Mouse (Mus musculus) gastrocnemius, adult 2 months (tissue): ENCODE measurements at regions not wholly inside any gene's neighbourhood (a gene's known extent, or its start where the extent isn't known, plus 50 kb on each side); places are given as distances from the start of the nearest gene placed in this dataset.
A peak's percentile ranks its signal among the peaks of the same experiment; 100 is the strongest.

Experiments
- DNase-seq: peaks from one replicate; pipeline ENCODE4 v3.0.0; 2022
- H3K27ac ChIP-seq: fragments of 200-600 bp; 2 replicates; pipeline ENCODE4 v1.8.1; 2022; ENCODE audit warnings: mild to moderate bottlenecking
- H3K4me3 ChIP-seq: fragments of 200-600 bp; 2 replicates; pipeline ENCODE4 v1.8.1; 2022; ENCODE audit warnings: mild to moderate bottlenecking, moderate library complexity
- CTCF ChIP-seq: fragments of 200-600 bp; IDR thresholded peaks from 2 replicates; pipeline ENCODE4 v1.8.1; 2022; ENCODE audit warnings: antibody characterized with exemption, mild to moderate bottlenecking, moderate library complexity
- intact Hi-C: fragments of 180-260 bp; cut with DNase I; formaldehyde crosslinking; loops from one replicate; pipeline ENCODE4 v1.15.1; 2025

DNA sequence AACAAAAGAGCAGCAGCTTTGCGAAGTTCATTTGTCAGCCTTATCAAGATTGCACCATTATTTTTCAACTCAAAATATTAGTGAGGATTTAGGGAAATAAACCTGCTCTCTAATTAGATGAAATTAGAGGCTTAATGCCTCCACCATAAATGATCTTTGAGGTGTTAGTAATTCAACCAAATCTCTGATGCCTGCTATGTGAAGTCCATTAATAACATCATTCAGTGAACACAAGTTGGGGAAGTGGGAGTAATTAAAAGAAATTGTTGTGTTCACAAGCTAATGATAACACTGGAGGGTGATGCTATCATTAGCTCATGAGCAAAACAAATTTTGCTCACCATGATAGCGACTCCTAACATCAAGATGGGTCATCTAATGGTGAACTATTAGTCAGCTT, 246.0 kb downstream of the Ttc6 start:
- DNase-seq: no peak
- intact Hi-C loops: no loop called here
- no peak overlapping the region for H3K27ac ChIP-seq

DNA sequence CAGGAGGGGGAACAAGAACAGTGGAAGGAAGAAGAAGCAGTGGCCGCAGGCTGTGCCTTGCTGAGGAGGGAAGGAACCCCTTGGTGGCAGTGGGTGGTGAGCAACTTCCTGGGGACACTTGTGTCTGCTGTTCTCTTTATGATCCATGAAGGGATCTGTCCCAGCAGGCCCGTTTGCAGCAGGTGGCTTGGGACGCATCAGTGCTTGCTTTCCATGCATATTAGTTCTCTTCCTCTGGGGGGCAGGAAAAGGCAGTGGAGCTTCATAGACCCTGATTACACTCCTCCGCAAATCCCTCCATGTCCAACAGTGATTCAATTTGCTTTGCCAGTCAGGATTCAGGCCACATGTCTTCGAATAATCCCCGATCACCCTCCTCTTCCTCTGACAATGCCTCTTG, 259.9 kb downstream of the Ttc6 start:
- no peak for DNase-seq
- no peak overlapping the region for H3K4me3 ChIP-seq
- H3K27ac ChIP-seq: no peak overlapping the region
- TF ChIP-seq CTCF: no peak
- intact Hi-C loops: no loop called here

More for the DNA sequence above, 246.0 kb downstream of the Ttc6 start:
- no peak for TF ChIP-seq CTCF
- H3K4me3 ChIP-seq: no peak overlapping the region

DNA sequence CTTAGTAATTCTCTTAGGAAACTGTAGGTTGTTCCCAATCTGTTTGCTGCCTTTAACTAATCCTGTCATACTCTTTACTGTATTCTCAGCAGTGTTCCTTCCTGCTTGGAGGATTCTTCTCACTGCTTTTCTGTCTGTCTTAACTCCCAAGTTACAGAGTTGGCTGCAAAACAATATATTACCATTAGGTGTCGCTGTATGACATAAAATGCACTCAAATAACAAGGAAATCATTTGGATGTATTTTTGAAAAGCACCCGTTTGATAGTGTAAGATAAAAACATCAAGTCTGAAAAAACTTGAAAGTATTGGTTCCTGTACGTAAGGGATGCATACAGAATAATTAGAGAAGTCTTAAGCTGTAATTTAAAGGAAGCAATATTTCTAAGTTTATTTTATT, 261.8 kb downstream of the Ttc6 start:
- intact Hi-C loops: loop anchor here (5.0 kb wide), 2 partner anchors 977 to 1122 kb away; no protein-coding TSS in a partner anchor
- no peak for DNase-seq
- TF ChIP-seq CTCF: peak; percentile 72

DNA sequence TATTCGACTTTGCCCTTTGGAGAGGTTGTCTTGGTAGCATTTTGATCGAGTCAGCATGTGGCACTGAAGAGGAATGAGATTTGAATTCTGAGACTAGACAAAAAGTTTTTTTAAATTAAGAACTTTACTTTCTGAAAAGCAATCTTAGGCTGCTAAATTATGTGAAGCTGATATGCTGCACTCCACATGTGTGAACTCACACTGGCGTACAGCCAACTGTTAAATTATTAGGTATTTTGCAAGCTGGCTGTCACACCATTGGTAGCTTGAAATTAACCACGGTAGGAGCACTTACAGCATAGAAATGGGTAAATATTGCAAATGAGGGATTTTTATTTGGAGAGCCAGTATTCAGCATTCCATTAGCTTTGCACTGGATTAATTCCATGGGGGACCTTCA, 278.9 kb downstream of the Ttc6 start:
- no peak for DNase-seq
- intact Hi-C loops: no loop called here
- Histone ChIP-seq H3K27ac (no peak overlapping the region), H3K4me3 (no peak overlapping the region)
- TF ChIP-seq CTCF: no peak

More for the DNA sequence above, 261.8 kb downstream of the Ttc6 start:
- Histone ChIP-seq H3K4me3 (no peak overlapping the region), H3K27ac (no peak overlapping the region)

DNA sequence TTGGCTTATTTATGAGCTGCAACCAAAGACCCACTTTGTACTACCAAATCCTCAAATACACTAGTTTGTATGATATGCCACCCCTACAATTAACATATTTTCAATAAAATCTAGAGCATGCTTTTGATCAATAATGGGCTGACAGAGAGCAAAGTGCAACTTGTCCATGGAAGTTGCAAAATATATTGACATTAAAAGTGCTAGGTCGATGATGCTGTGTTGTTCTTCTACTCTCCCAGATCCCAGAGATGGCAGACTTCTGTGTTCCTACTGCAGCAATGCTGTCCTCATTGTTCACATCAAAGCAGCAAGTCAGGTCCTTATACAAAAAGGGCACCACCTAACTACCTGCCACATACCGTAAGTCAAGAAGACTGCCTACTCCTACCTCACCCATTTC, 307.1 kb downstream of the Ttc6 start:
- no peak overlapping the region for H3K4me3 ChIP-seq
- intact Hi-C loops: no loop called here
- TF ChIP-seq CTCF: no peak
- H3K27ac ChIP-seq: no peak overlapping the region
- no peak for DNase-seq

DNA sequence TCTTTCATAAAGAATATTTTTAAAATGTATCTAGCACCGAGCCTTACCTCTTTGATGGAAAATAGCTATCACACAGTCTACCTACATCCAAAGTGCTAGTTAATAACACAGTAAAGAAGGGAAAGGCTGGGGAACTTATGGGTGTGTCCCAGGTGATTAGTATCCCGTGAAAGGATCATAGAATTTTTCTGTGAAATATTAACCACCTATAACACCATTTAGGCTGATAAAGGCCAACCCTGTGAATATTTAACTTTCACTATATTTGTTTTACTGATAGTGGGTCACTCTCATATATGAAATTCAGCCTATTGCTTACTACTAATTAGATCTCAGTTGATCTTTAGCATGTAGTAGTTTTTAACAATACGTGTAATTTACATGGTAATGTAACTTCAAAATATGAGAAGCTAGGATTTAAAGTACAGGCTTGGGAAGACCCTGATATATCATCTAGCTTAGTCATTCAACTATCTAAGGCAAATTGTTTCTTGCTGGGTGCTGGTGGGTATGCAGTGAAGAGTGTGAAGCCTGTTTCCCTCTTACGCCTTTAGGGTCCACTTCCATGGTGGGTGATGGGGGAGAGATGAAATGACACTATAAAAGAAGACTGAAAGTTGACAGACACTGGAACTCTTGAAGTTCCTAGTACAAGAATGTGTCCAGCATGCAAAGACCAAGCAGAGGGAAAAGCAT, 320.6 kb upstream of the Sstr1 start:
- no peak for DNase-seq
- H3K27ac ChIP-seq: no peak overlapping the region
- intact Hi-C loops: no loop called here
- no peak for TF ChIP-seq CTCF
- no peak overlapping the region for H3K4me3 ChIP-seq

DNA sequence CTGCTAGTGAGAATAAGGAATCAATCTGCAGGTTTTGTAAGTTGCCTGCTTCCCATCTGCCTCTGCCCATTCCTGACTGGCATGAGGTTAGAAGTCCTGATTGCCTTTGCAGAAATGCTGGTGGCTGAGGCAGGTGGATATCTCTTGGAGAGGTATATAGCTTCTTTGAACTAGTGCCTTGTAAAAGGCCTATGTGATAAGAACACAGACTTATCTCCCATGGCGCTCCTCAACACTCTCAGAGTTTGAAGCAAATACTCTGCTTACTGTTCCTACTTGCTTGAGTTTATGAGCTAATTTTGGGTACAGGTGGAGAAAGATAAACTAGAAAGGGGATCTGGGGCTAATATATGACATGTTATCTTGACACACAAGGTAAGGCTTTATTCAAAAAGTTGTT, 320.0 kb upstream of the Sstr1 start:
- DNase-seq: no peak
- no peak overlapping the region for H3K27ac ChIP-seq
- intact Hi-C loops: no loop called here
- H3K4me3 ChIP-seq: no peak overlapping the region
- TF ChIP-seq CTCF: no peak

DNA sequence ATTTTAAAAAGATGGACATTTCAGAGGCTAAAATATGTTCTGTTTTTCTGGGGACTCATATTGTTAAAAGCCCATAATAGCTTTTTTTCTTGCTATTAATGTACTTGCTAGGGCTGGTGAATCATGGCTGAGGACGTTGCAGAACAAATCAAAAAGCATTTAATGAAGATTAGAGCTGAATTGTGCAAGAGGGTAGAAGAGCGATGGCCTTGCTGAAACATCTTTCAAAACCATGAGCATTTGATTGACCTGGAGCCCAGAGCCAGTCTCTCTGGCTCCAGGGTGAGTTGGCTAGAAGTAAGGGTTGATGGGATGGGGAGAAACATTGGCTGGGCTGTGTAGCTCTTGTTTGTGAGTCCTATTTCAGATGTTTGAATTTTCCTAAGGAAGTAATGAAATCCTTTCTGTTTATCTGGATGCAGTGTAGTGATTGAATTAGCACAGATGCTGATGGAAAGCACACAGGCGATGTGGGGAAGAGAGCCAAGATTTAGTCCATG, 313.8 kb upstream of the Sstr1 start:
- H3K4me3 ChIP-seq: no peak overlapping the region
- DNase-seq: peak; percentile 27
- intact Hi-C loops: no loop called here
- peak overlapping the region; percentile 31; the same call in 1 of the 2 replicates for H3K27ac ChIP-seq
- no peak for TF ChIP-seq CTCF

DNA sequence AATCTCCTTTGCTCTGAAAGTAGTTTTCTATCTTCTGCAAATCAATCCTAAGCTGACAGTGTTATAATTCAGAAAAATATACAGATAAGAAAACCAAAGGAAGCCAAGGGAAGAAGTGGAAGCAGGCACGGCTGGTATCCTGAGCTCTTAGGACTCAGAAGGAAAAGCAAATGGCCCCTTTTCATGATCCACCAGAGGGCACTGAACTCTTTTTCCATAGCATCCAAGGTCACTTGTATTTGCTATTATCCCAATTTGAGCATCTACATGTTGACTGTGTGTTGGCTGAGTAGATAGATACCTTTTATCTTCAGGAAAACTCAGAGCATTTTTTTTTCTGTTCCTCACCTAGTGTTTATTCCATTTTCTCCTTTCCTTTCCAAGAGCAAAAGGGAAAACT, 306.9 kb upstream of the Sstr1 start:
- no peak overlapping the region for H3K4me3 ChIP-seq
- H3K27ac ChIP-seq: no peak overlapping the region
- intact Hi-C loops: no loop called here
- TF ChIP-seq CTCF: peak; percentile 19; the same call in 1 of the 2 replicates
- no peak for DNase-seq

DNA sequence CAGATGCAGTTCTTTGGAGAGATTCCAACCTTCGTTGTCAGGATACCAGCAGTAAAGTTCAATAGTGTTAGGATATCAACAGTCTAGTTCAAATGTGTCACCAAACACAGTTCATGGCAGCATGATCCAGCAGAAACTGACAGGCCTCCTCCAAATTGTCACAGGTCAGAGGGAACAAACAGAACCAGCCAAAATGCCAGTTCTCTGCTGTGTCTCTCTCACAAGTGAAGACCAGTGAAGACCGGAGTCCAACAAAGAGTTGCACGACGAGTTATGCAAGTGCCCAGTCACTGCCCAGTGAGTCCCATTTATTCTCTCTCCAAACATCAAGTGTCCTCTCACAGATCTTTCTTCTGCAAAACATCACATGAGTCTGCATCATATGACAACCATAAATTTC, 293.4 kb upstream of the Sstr1 start:
- TF ChIP-seq CTCF: no peak
- H3K4me3 ChIP-seq: no peak overlapping the region
- no peak for DNase-seq
- H3K27ac ChIP-seq: no peak overlapping the region
- intact Hi-C loops: no loop called here

DNA sequence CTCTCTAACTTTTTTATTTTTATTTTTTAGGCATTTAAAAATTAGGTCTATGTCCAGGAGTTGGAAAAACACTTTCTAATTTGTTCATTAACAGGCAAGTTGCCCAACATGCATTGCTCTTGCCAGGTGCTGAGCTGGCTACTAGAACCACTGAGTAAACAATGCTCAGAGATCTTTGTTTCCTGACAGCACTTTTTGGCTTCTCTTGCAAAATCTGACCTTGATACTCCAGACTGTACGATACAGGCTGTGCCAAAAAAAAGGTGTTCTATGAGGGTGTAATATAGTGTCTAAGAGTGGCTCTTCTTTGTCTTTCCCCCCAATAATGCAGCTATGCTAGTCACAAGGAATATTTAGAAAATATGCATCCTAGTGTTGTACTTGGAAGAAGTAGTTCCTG, 289.5 kb upstream of the Sstr1 start:
- Histone ChIP-seq H3K27ac (no peak overlapping the region), H3K4me3 (no peak overlapping the region)
- peak; percentile 16 for DNase-seq
- no peak for TF ChIP-seq CTCF
- intact Hi-C loops: no loop called here

DNA sequence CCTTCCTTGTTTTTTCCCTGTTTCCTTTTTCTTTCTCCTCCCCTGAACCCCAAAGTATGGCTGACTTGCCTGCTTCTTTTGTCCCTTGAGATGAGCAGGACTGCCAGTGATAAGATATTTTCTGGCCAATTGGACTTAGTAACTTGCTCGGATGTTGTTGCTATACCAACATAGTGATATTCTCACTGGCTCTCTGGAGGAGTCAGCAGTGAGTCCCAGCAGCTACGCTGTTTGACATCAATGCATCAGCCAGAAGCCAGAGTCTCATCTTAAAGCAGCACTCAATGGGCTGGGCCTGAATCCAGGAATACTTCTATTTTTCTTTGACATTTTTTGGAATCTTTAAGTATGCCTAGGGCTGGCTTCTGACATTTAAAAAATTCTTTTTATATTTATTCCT, 287.1 kb upstream of the Sstr1 start:
- Histone ChIP-seq H3K27ac (no peak overlapping the region), H3K4me3 (no peak overlapping the region)
- no peak for TF ChIP-seq CTCF
- intact Hi-C loops: no loop called here
- no peak for DNase-seq

DNA sequence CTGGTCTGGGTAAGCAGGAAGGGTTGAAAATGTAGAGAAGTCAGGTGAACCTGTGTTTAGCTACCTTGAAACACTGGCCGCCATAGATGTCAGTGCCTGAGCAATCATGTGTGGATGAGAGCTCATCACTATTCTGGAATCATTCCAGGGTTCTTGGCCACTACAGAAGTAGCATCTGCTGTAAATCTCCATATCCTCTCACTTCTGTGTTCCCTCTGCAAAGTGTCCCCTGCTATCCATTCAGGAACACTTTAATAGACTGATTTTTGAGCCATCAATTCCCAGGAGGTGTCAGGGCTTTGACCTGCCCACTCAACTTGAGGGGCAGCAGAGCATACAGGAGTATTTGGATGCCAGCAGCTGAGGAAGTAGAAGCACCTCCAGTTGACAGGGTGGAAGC, 284.7 kb upstream of the Sstr1 start:
- H3K27ac ChIP-seq: no peak overlapping the region
- DNase-seq: no peak
- intact Hi-C loops: no loop called here
- no peak for TF ChIP-seq CTCF
- H3K4me3 ChIP-seq: no peak overlapping the region

DNA sequence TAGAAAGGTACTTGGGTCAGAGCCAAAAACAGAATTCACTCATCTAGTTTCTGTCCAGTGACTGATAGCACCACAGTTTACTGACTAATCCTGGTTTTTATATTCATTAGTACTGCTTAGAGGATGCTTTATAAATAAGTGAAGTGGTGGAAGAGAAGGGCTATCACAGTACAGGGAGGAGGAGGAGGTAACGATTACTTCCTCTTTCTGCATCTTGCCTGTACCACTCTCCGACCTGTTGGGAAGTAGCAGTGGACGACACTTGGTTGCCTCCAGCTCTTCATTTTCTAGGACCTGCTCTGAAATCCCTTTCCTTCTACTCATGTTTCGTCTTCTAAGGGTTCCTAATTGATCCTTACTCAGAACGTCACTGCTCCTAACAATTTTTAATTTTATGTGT, 283.5 kb upstream of the Sstr1 start:
- DNase-seq: no peak
- no peak for TF ChIP-seq CTCF
- H3K27ac ChIP-seq: no peak overlapping the region
- intact Hi-C loops: no loop called here
- no peak overlapping the region for H3K4me3 ChIP-seq

DNA sequence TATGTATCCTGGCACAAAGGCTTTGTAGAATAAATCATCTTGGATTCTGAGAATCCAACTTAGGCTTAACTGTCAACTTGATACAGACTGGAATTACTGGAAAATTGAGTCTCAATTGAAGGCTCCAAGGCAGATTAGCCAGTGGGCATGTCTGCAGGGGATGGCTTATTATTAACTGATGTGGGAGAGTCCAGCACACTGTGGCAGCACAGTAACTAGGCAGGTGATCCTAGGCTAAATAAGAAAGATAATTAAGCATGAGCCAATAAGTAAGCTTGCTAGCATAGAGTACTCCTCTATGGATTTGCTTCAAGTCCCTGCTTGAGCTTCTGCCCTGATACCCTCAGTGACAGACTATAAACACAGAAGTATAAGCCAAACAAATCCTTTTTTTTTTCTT, 279.7 kb upstream of the Sstr1 start:
- no peak overlapping the region for H3K4me3 ChIP-seq
- TF ChIP-seq CTCF: no peak
- DNase-seq: no peak
- no peak overlapping the region for H3K27ac ChIP-seq
- intact Hi-C loops: no loop called here
